Mouse (Mus musculus) lung, postnatal 10 days (tissue): ENCODE data around the gene Ddx17.
A peak's percentile ranks its signal among the peaks of the same experiment; 100 is the strongest.

Experiments used
- DNase-seq: peaks from one replicate; pipeline ENCODE4 v3.0.0; 2021

Ddx17 gene

GRCm38 (mm10) chr15:79546410-79547288 lies at the start of gene Ddx17:
TSS of gene Ddx17 (minus strand) at chr15:79546741.
- DNase-seq, result peak; percentile 97

GRCm38 (mm10) chr15:79581581-79581980 lies 35.0 kb upstream of the Ddx17 start:
- DNase-seq, result no peak

- DNase-seq, result no peak
These were observed 31.3 kb upstream of the Ddx17 start for GRCm38 (mm10) chr15:79577671-79578426.

- no peak for DNase-seq
These were observed 30.4 kb upstream of the Ddx17 start for GRCm38 (mm10) chr15:79576947-79577346.

GRCm38 (mm10) chr15:79575543-79576222 lies 29.1 kb upstream of the Ddx17 start:
- DNase-seq, result no peak

GRCm38 (mm10) chr15:79562417-79562816 lies 15.9 kb upstream of the Ddx17 start:
- DNase-seq, result no peak

GRCm38 (mm10) chr15:79559649-79560048 lies 13.1 kb upstream of the Ddx17 start:
- no peak for DNase-seq

- no peak for DNase-seq
These were observed 6.0 kb upstream of the Ddx17 start for GRCm38 (mm10) chr15:79552566-79552965.

- no peak for DNase-seq
These were observed 1.7 kb upstream of the Ddx17 start for GRCm38 (mm10) chr15:79548226-79548625.

- no peak for DNase-seq
These were observed 814 bp upstream of the Ddx17 start for GRCm38 (mm10) chr15:79547289-79547820.

- peak; percentile 85 for DNase-seq
These were observed 581 bp downstream of the Ddx17 start for GRCm38 (mm10) chr15:79545921-79546399.

GRCm38 (mm10) chr15:79545496-79545895 lies 1.0 kb downstream of the Ddx17 start:
- DNase-seq, result no peak

GRCm38 (mm10) chr15:79543968-79544367 lies 2.6 kb downstream of the Ddx17 start:
- DNase-seq, result no peak

- no peak for DNase-seq
These were observed 12.7 kb downstream of the Ddx17 start for GRCm38 (mm10) chr15:79533796-79534195.

GRCm38 (mm10) chr15:79529935-79530334 lies 16.6 kb downstream of the Ddx17 start:
- DNase-seq, result no peak

GRCm38 (mm10) chr15:79527991-79528639 lies 18.4 kb downstream of the Ddx17 start:
- DNase-seq, result peak; percentile 62

GRCm38 (mm10) chr15:79527192-79527591 lies 19.3 kb downstream of the Ddx17 start:
- DNase-seq, result no peak

- peak; percentile 38 for DNase-seq
These were observed 20.4 kb downstream of the Ddx17 start for GRCm38 (mm10) chr15:79525979-79526768.

GRCm38 (mm10) chr15:79525564-79525963 lies 21.0 kb downstream of the Ddx17 start:
- DNase-seq, result no peak

GRCm38 (mm10) chr15:79519400-79520220 lies 26.9 kb downstream of the Ddx17 start:
- no peak for DNase-seq

GRCm38 (mm10) chr15:79518571-79518970 lies 28.0 kb downstream of the Ddx17 start:
- peak; percentile 64 for DNase-seq
